In the genomic region with DNA sequence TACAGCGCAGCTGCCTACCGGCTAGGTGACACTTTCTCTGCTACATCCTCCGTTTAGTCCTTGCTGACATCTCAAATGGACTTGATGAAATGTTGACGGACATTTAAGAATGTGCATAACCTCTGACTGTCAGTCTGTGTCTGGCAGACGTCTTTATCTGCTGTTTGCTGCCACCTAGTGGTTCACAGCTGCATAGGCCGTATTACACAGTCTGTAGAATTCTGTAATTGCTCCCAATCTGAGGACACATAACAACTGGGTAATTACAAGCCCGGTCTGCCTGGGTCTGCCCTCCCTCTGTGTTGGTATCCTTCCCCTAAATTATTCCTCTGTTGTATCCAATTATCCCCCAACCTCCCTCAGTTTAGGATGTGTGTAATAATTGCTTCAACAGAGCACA, we compare ENCODE assay signal across 8 mouse cellular contexts. TPM values are rescaled to one million over a fixed set of nuclear protein-coding genes. Genes with fewer than 3 reads are reported as not detected.
DNase-seq lines count a peak whose midpoint lies in the region; ATAC-seq and TF ChIP-seq lines count a peak whose summit lies in the region.

No protein-coding gene starts in this region.

- H3K36me3 ChIP-seq in C2C12 (ENCODE audit: control insufficient read depth, insufficient read depth), result no peaks in the 10 kb centered on the region
- no peaks in the 10 kb centered on the region for H3K36me3 ChIP-seq in limb, embryonic 11.5 days (ENCODE audit: control insufficient read depth, insufficient read depth, low read length)
- no peaks in the 10 kb centered on the region for H3K36me3 ChIP-seq in neural tube, embryonic 13.5 days

- H3K4me3 ChIP-seq in C2C12 (ENCODE audit: insufficient read depth, poor library complexity, severe bottlenecking), result no peak overlapping the region
- no peak overlapping the region for H3K4me3 ChIP-seq in cortical plate, adult 2 months (ENCODE audit: insufficient read depth, low read length)
- H3K4me3 ChIP-seq in limb, embryonic 11.5 days (ENCODE audit: low read depth, low read length), result no peak overlapping the region
- H3K4me3 ChIP-seq in neural tube, embryonic 13.5 days, result no peak overlapping the region

- no peaks in the 10 kb centered on the region for H3K4me1 ChIP-seq in cortical plate, adult 2 months (ENCODE audit: control insufficient read depth, insufficient read depth, low read length)
- H3K4me1 ChIP-seq in limb, embryonic 11.5 days (ENCODE audit: control insufficient read depth, insufficient read depth, low read length), result no peaks in the 10 kb centered on the region
- H3K4me1 ChIP-seq in neural tube, embryonic 13.5 days (replicated peaks), result no peaks in the 10 kb centered on the region; the same call in 1 of the 2 replicates

- peak; percentile 76 for DNase-seq in adipocyte (ENCODE audit: low spot score)
- DNase-seq in gastrocnemius, postnatal 14 days, result peak; percentile 44
- peak; percentile 72 for DNase-seq in kidney, adult 9 months
- DNase-seq in limb, embryonic 11.5 days (ENCODE audit: low spot score), result peak; percentile 77
- DNase-seq in testis, postnatal 10 days (ENCODE audit: low spot score), result peak; percentile 61

- WGBS in limb, embryonic 11.5 days, result 10% methylated on average over 7 of the region's 7 CpGs
- WGBS in neural tube, embryonic 13.5 days, result 14% methylated on average over 7 of the region's 7 CpGs

- no peak for ATAC-seq in limb, embryonic 11.5 days (ENCODE audit: insufficient number of reproducible peaks, low FRiP score, low TSS enrichment, low read depth)
- peak; percentile 65 for ATAC-seq in neural tube, embryonic 13.5 days (ENCODE audit: low read depth)

- peak; percentile 67 for TF ChIP-seq CTCF in C2C12 (IDR thresholded peaks at IDR 0.05; ENCODE audit: control insufficient read depth, insufficient read depth, insufficient read length)
- peak; percentile 92 for TF ChIP-seq CTCF in cortical plate, adult 2 months (IDR thresholded peaks at IDR 0.05; ENCODE audit: extremely low read depth, insufficient read depth, low read length)

- no peaks in the 10 kb centered on the region for H3K79me2 ChIP-seq in C2C12 (ENCODE audit: control insufficient read depth, insufficient read depth)

- no peaks in the 10 kb centered on the region for H3K79me3 ChIP-seq in C2C12 (ENCODE audit: low read depth)

- H3K27me3 ChIP-seq in C2C12 (ENCODE audit: control insufficient read depth, insufficient read depth, insufficient read length), result peaks cover 7% of the 10 kb centered on the region
- no peaks in the 10 kb centered on the region for H3K27me3 ChIP-seq in limb, embryonic 11.5 days (ENCODE audit: control insufficient read depth, insufficient read depth, low read length)
- peaks cover 18% of the 10 kb centered on the region for H3K27me3 ChIP-seq in neural tube, embryonic 13.5 days

- H3K9ac ChIP-seq in limb, embryonic 11.5 days (ENCODE audit: low read length), result no peak overlapping the region
- H3K9ac ChIP-seq in neural tube, embryonic 13.5 days, result no peak overlapping the region

- no peak overlapping the region for H3K4me2 ChIP-seq in limb, embryonic 11.5 days (ENCODE audit: low read depth, severe bottlenecking)
- no peak overlapping the region for H3K4me2 ChIP-seq in neural tube, embryonic 13.5 days

- H3K27ac ChIP-seq in cortical plate, adult 2 months (ENCODE audit: insufficient read depth, low read length), result no peak overlapping the region
- H3K27ac ChIP-seq in limb, embryonic 11.5 days (replicated peaks; ENCODE audit: low read depth, low read length), result no peak overlapping the region
- H3K27ac ChIP-seq in neural tube, embryonic 13.5 days (replicated peaks), result no peak overlapping the region

- H3K9me3 ChIP-seq in limb, embryonic 11.5 days (ENCODE audit: control insufficient read depth, low read length), result no peaks in the 10 kb centered on the region
- H3K9me3 ChIP-seq in neural tube, embryonic 13.5 days, result no peaks in the 10 kb centered on the region

- TF ChIP-seq POLR2A in cortical plate, adult 2 months (IDR thresholded peaks at IDR 0.05; ENCODE audit: extremely low read depth, insufficient read depth, low read length), result no peak

- no peak overlapping the region for H3ac ChIP-seq in C2C12 (ENCODE audit: control insufficient read depth, insufficient read length, low read depth)

- intact Hi-C loops in gastrocnemius, postnatal 14 days (cut with DNase I; ENCODE audit: low total_unique reads), result no loop called here

TF ChIP-seq in C2C12, 6 proteins besides CTCF, POLR2A, EP300 and RAD21:
- no peak for TF ChIP-seq FOSL1 (IDR thresholded peaks at IDR 0.05; ENCODE audit: insufficient read depth, low read length, poor library complexity, severe bottlenecking)
- no peak for TF ChIP-seq USF1 (IDR thresholded peaks at IDR 0.05; ENCODE audit: low read depth)
- TF ChIP-seq MYOD1 (IDR thresholded peaks at IDR 0.05; ENCODE audit: control insufficient read depth, insufficient read length, low read depth), result no peak
- TF ChIP-seq CEBPB (IDR thresholded peaks at IDR 0.05; ENCODE audit: low read depth), result no peak
- no peak for TF ChIP-seq MYOG (IDR thresholded peaks at IDR 0.05; ENCODE audit: control insufficient read depth, extremely low read depth, insufficient read length)
- TF ChIP-seq MAX (IDR thresholded peaks at IDR 0.05), result no peak

RNA-seq across cellular contexts. Expression of a gene that starts 31.0 kb away (rescaled TPM):
- not detected for polyA plus RNA-seq in C2C12 (2012; fragmentation: generic; extraction: Trizol)
- not detected in 2 replicates for polyA plus RNA-seq in cortical plate, adult 2 months (2012; rRNA removed)
- not detected for total RNA-seq in gastrocnemius, postnatal 14 days (2021)
- polyA plus RNA-seq in limb, embryonic 11.5 days (2014; fragmentation: Nextera tagmentation; extraction: Ambion mirVana), result not detected in 2 replicates
- not detected in 2 replicates for polyA plus RNA-seq in neural tube, embryonic 13.5 days (2015; fragmentation: Nextera tagmentation; extraction: Ambion mirVana)
